In the genomic region with DNA sequence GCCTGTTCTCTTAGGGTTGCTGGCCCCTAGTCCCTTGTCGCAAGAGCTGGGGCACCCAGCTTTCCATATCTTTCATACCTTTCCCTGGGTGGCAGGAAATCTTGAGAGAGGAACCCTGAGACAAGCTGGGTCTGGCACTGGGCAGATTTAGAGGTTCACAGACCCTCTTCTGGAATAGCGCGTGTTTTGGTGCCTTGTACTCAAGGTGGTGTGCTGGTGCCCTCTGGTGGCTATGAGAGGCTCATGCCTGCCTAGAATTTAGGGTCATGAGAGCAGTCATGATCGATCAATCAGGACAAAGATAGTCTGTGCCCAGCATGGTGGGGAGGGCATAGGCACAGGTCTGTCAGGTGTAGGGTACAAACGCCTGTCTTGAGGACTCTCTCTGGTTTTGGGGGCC, we compare ENCODE assay signal across 8 mouse cellular contexts. TPM values are rescaled to one million over a fixed set of nuclear protein-coding genes. Genes with fewer than 3 reads are reported as not detected.
DNase-seq lines count a peak whose midpoint lies in the region; ATAC-seq and TF ChIP-seq lines count a peak whose summit lies in the region.

No protein-coding gene starts in this region.

- H3K9ac ChIP-seq in heart, adult 2 months (ENCODE audit: low read depth, low read length): no peak overlapping the region
- H3K9ac ChIP-seq in embryonic facial prominence, embryonic 13.5 days: peak overlapping the region; percentile 27; the same call in 1 of the 2 replicates
- H3K9ac ChIP-seq in hindbrain, embryonic 11.5 days (ENCODE audit: low read depth, low read length): no peak overlapping the region

- H3K4me3 ChIP-seq in heart, adult 2 months: no peak overlapping the region
- H3K4me3 ChIP-seq in bone marrow macrophage, adult 2 months (ENCODE audit: insufficient read depth, low read length): no peak overlapping the region
- H3K4me3 ChIP-seq in embryonic facial prominence, embryonic 13.5 days: no peak overlapping the region
- H3K4me3 ChIP-seq in hindbrain, embryonic 11.5 days (ENCODE audit: low read depth, low read length): no peak overlapping the region

- H3K4me1 ChIP-seq in heart, adult 2 months (ENCODE audit: control insufficient read depth, insufficient read depth, low read length): peaks cover 11% of the 10 kb centered on the region
- no peaks in the 10 kb centered on the region for H3K4me1 ChIP-seq in bone marrow macrophage, adult 2 months (ENCODE audit: control insufficient read depth, insufficient read depth, low read length)
- H3K4me1 ChIP-seq in embryonic facial prominence, embryonic 13.5 days: peaks cover 29% of the 10 kb centered on the region
- H3K4me1 ChIP-seq in hindbrain, embryonic 11.5 days (replicated peaks; ENCODE audit: control insufficient read depth, insufficient read depth, low read length): peaks cover 3% of the 10 kb centered on the region; the same call in 1 of the 2 replicates

- ATAC-seq in embryonic facial prominence, embryonic 13.5 days (ENCODE audit: insufficient number of reproducible peaks, insufficient read depth, low FRiP score, low TSS enrichment, low read depth): no peak
- 0 out of 2 replicates have a peak, but pooled peaks have one; percentile 35 for ATAC-seq in hindbrain, embryonic 11.5 days (ENCODE audit: low FRiP score)

- H3K4me2 ChIP-seq in embryonic facial prominence, embryonic 13.5 days: no peak overlapping the region
- H3K4me2 ChIP-seq in hindbrain, embryonic 11.5 days (replicated peaks; ENCODE audit: low read depth, low read length): no peak overlapping the region

- H3K27me3 ChIP-seq in heart, adult 2 months (ENCODE audit: control insufficient read depth, insufficient read depth, low read length): no peaks in the 10 kb centered on the region
- no peaks in the 10 kb centered on the region for H3K27me3 ChIP-seq in embryonic facial prominence, embryonic 13.5 days
- no peaks in the 10 kb centered on the region for H3K27me3 ChIP-seq in hindbrain, embryonic 11.5 days (ENCODE audit: control insufficient read depth, insufficient read depth, low read length)

- intact Hi-C loops in heart, adult 2 months (cut with DNase I): loop anchor here (1.0 to 2.0 kb wide), 4 partner anchors 26 to 142 kb away; no protein-coding TSS in a partner anchor
- intact Hi-C loops in heart, postnatal 25 days (cut with DNase I): loop anchor here (1.0 to 5.0 kb wide), 5 partner anchors 40 to 142 kb away; a partner anchor contains a TSS

- TF ChIP-seq EP300 in heart, adult 2 months (IDR thresholded peaks at IDR 0.05; ENCODE audit: insufficient read depth, low read depth, low read length): peak; percentile 96

- peak; percentile 96 for TF ChIP-seq CTCF in heart, adult 2 months (IDR thresholded peaks at IDR 0.05)
- peak; percentile 73 for TF ChIP-seq CTCF in bone marrow macrophage, adult 2 months (IDR thresholded peaks at IDR 0.05; ENCODE audit: low read depth, low read length)

- 13% methylated on average over 5 of the region's 5 CpGs for WGBS in heart, adult 2 months
- WGBS in embryonic facial prominence, embryonic 13.5 days: 16% methylated on average over 5 of the region's 5 CpGs
- 16% methylated on average over 5 of the region's 5 CpGs for whole genome bisulfite sequencing in hindbrain, embryonic 11.5 days

- no peaks in the 10 kb centered on the region for H3K36me3 ChIP-seq in heart, adult 2 months (ENCODE audit: control insufficient read depth, insufficient read depth, low read length)
- no peaks in the 10 kb centered on the region for H3K36me3 ChIP-seq in embryonic facial prominence, embryonic 13.5 days
- no peaks in the 10 kb centered on the region for H3K36me3 ChIP-seq in hindbrain, embryonic 11.5 days (ENCODE audit: control insufficient read depth, insufficient read depth, low read length)

- no peak overlapping the region for H3K27ac ChIP-seq in heart, adult 2 months
- no peak overlapping the region for H3K27ac ChIP-seq in bone marrow macrophage, adult 2 months (ENCODE audit: insufficient read depth, low read depth, low read length)
- H3K27ac ChIP-seq in embryonic facial prominence, embryonic 13.5 days: no peak overlapping the region
- no peak overlapping the region for H3K27ac ChIP-seq in hindbrain, embryonic 11.5 days (ENCODE audit: low read depth, low read length)

- TF ChIP-seq POLR2A in heart, adult 2 months (IDR thresholded peaks at IDR 0.05; ENCODE audit: insufficient read depth, low read depth, low read length): no peak
- no peak for TF ChIP-seq POLR2A in bone marrow macrophage, adult 2 months (IDR thresholded peaks at IDR 0.05; ENCODE audit: borderline replicate concordance, low read depth, low read length)

- peak; percentile 55 to 74 for DNase-seq in heart, adult 2 months
- no peak for DNase-seq in heart, postnatal 25 days (ENCODE audit: low spot score)
- DNase-seq in hindbrain, embryonic 11.5 days (ENCODE audit: low spot score): peak; percentile 85
- peak; percentile 75 to 78 for DNase-seq in layer of hippocampus, postnatal 10 days (ENCODE audit: low spot score in 2 of 2)
- DNase-seq in lung, postnatal 36 days: peak; percentile 83
- peak; percentile 20 for DNase-seq in right cerebral cortex, postnatal 25 days

- H3K79me2 ChIP-seq in heart, adult 2 months (replicated peaks; ENCODE audit: control insufficient read depth, insufficient read depth, low read length): no peaks in the 10 kb centered on the region

- no peaks in the 10 kb centered on the region for H3K9me3 ChIP-seq in embryonic facial prominence, embryonic 13.5 days
- H3K9me3 ChIP-seq in hindbrain, embryonic 11.5 days (ENCODE audit: control insufficient read depth, low read length): no peaks in the 10 kb centered on the region

RNA-seq across cellular contexts. Expression of a gene that starts 36.7 kb away (rescaled TPM):
- total RNA-seq in heart, adult 2 months (2021): 1 to 10 TPM; 4.1 to 4.9 TPM
- polyA plus RNA-seq in heart, adult 2 months (2012; rRNA removed): 4.3 and 4.5 TPM in 2 replicates
- 1 to 10 TPM; 7.4 to 8.9 TPM for total RNA-seq in heart, postnatal 25 days (2021)
- not detected in 2 replicates for polyA plus RNA-seq in bone marrow macrophage, adult 2 months (2012; ENCODE audit: insufficient read depth, insufficient read length, missing spikeins)
- polyA plus RNA-seq in embryonic facial prominence, embryonic 13.5 days (2015; fragmentation: Nextera tagmentation; extraction: Ambion mirVana): 99.7 and 104 TPM in 2 replicates
- polyA plus RNA-seq in hindbrain, embryonic 11.5 days (2014; fragmentation: Nextera tagmentation; extraction: Ambion mirVana): 14.9 and 18.2 TPM in 2 replicates
- total RNA-seq in layer of hippocampus, postnatal 10 days (2021): 10 to 100 TPM; 11.4 to 11.6 TPM

RNA-seq across cellular contexts. Expression of a gene that starts 46.8 kb away (rescaled TPM):
- 100 to 1,000 TPM; 121 to 130 TPM for total RNA-seq in heart, adult 2 months (2021)
- 147 and 204 TPM in 2 replicates for polyA plus RNA-seq in heart, adult 2 months (2012; rRNA removed)
- 100 to 1,000 TPM; 118 to 124 TPM for total RNA-seq in heart, postnatal 25 days (2021)
- polyA plus RNA-seq in bone marrow macrophage, adult 2 months (2012; ENCODE audit: insufficient read depth, insufficient read length, missing spikeins): 117 and 127 TPM in 2 replicates
- 129 and 140 TPM in 2 replicates for polyA plus RNA-seq in embryonic facial prominence, embryonic 13.5 days (2015; fragmentation: Nextera tagmentation; extraction: Ambion mirVana)
- 139 and 141 TPM in 2 replicates for polyA plus RNA-seq in hindbrain, embryonic 11.5 days (2014; fragmentation: Nextera tagmentation; extraction: Ambion mirVana)
- total RNA-seq in layer of hippocampus, postnatal 10 days (2021): 100 to 1,000 TPM; 135 to 141 TPM
